Mouse (Mus musculus) heart, postnatal 10 days (tissue): ENCODE data around the gene Zfp764. TPM values are rescaled to one million over a fixed set of nuclear protein-coding genes. Genes with fewer than 3 reads are reported as not detected.
"Not testable (repeated sequence)": the region's sequence is repeated elsewhere in the genome, so short reads cannot be mapped to it uniquely, and the experiment has no call there.

Experiments
- DNase-seq, 2 experiments: peaks; one replicate each; pipeline ENCODE4 v3.0.0; 2021
- intact Hi-C: fragments of 180-260 bp; cut with DNase I; formaldehyde crosslinking; loops from one replicate; pipeline ENCODE4 v1.15.1; 2025
- total RNA-seq, 2 experiments: library from RNA; stranded (reverse); gene quantifications; 2 replicates each; pipeline ENCODE4 v1.2.3; 2021

The Zfp764 gene
- 1 to 10 TPM; 4.7 TPM for total RNA-seq

DNA sequence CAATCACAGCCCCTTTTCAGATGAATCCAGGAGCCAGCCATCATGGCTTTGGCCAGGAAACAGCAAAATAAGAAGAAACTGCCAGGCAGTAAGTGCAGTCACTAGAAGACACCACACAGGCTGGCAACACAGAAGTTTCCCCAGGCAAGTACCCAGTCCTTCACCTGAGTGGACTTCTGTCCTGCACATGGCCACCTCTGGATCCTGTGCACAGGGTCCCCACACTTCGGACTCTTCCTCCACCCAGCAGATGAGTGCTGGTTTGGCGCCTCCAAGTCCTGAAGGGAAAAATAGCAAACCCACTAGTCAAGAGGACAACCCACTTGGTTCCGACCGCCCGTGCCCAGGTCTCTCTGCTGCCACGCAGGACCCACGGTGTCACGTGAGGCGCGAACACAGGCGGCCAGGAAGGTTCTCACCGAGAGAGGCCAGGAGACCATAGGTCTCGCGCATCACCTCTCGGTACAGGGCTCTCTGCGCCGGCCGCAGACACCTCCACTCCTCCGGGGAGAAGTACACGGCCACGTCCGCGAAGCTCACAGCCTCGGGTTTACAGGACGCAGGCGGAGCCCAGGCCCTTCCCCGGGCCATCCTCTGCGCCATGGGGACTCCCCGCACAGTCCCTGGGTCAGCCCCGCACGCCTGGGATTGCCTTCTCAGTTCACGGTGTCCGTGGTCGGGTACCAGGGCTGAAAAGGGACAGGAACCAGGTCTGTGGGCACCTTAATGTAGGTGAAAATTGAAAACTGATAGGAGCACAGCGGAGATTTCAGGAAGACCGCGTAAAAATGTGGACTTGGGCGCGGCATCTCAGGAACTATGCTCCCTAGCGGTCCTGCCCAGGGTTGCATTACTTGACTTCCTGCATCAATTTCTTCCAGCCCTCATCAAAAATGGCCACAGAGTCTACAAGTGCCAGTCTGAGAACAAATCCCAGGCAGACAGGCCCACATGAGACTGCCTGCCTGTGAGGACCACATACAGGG lies at the start of gene Zfp764:
Gene Zfp764, minus strand, starts transcription at position 821 of the 986 bp plus-strand sequence.
- peak; percentile 90 to 95 for DNase-seq
- intact Hi-C loops = loop anchor here (5.0 kb wide), 2 partner anchors 44 to 66 kb away; no protein-coding TSS in a partner anchor

GRCm38 (mm10) chr7:127454905-127455304 lies 48.3 kb upstream of the Zfp764 start:
- intact Hi-C loops = no loop called here
- DNase-seq = no peak

DNA sequence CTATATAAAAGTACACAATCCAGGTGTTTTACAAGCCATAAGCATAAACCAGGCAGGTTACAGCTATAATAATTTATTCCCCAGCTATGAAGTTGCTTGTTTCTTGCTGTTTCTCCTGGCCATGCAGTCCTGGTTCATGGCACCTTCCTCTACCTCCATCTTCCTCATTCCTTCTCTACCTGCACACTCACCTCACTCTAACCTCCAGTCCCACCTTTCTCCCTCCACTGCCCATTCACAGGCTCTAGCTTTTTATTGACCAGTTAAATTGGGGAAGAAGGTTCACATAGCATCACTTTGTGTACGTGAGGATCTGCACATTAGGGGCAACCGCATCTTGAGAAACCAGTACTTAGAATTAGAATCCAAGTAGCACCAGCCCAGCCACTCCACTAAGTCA lies 46.4 kb upstream of the Zfp764 start:
- no peak for DNase-seq
- intact Hi-C loops = no loop called here

DNA sequence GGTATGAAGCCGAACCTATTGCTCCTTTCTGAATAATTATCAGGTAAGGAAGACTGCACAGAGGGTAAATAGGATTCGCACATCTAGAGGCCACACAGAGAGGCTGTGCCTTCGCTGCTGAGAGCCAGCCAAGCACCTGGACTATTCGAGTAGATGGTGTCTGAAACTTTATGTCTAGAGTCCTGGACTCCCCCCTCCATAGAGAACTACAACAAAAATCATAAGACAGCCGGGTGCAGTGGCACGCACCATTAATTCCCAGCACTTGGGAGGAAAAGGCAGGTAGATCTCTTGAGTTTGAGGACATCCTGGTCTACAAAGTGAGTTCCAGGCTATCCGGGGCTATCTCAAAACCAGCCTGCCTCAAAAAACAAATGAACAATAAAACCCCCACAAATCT lies 43.3 kb upstream of the Zfp764 start:
- intact Hi-C loops = loop anchor here (2.0 kb wide), 2 partner anchors 21 to 27 kb away; partner anchors contain the start of gene Zfp688
- no peak for DNase-seq

DNA sequence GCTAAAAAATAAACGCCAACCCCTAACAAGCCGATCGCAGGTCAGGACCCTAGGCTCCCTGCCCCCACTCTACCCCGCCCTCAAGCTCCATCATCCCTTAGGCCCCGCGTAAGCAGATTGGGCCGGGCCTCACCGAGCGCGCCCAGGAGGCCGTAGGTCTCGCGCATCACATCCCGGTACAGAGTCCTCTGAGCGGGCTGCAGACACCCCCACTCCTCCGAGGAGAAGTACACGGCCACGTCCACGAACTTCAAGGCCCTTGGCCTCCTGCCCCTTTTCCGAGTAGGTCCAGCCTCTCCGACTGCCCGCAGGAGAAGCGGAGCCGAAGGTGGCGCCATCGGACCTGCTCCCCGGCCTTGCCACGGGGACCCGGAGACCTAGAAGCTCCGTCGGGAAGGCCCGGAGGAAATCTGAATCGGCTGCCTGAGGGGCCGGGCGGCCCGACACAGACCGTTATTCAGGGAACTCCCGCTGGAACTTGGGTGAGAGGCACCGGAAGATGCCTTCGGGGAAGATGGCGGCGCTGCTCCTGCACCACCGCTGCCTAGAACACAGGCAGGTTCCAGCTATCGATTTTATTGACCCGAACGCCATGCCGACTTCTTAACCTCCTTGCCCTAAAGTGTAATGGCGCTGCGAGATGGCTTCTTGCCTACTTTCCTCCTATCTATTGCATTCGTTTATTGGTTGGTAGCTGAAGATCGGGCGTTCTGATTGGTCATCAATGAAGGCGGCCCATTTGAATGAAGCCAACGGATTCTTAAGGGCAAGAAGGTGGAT lies 42.1 kb upstream of the Zfp764 start, which contains the start of gene Zfp689:
Gene Zfp689, minus strand, starts transcription at position 638 of the 780 bp plus-strand sequence.
- intact Hi-C loops = loop anchor here (2.0 kb wide), 2 partner anchors 22 to 26 kb away; partner anchors contain the start of gene Zfp688
- DNase-seq = peak; percentile 96 to 97

DNA sequence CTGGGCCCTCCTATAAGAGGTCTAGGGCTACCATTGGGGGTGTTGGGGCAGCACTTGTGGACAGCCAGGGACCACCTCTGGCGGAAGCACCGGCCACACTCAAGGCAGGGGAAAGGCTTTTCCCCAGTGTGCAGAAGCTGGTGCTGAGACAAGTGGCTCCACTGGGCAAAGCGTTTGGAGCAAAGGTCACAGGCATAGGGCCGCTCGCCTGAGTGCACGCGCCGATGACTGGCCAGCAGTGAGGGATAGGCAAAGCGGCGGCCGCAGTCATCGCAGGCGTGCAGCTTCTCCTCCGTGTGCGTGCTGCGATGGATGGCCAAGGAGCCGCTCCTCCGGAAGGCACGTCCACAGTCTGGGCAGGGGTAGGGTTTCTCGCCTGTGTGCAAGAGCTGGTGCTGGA lies 37.4 kb upstream of the Zfp764 start:
- DNase-seq = no peak
- intact Hi-C loops = no loop called here

GRCm38 (mm10) chr7:127437724-127438123 lies 31.1 kb upstream of the Zfp764 start:
- intact Hi-C loops = no loop called here
- no peak for DNase-seq

GRCm38 (mm10) chr7:127435206-127435605 lies 28.6 kb upstream of the Zfp764 start:
- intact Hi-C loops = no loop called here
- no peak for DNase-seq

DNA sequence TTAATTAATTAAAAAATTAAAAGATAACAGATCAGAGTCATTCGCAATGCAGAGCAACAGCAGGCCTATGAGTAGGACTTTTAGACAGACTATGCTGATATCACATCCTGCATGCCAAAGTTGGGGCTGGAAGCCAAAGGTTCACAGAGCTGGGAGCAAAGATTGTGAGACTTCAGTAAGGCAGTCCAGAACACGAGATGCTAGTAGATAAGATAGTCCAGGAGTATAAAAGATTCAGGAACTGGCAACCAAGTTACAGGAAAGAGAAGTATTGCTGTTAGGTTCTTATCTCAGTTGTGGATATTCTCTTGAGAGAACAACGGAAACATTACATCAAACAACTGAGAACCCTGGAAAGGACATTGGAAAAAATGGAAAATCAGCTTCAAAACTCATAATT lies 19.7 kb upstream of the Zfp764 start:
- intact Hi-C loops = no loop called here
- DNase-seq = peak; percentile 29 to 33

DNA sequence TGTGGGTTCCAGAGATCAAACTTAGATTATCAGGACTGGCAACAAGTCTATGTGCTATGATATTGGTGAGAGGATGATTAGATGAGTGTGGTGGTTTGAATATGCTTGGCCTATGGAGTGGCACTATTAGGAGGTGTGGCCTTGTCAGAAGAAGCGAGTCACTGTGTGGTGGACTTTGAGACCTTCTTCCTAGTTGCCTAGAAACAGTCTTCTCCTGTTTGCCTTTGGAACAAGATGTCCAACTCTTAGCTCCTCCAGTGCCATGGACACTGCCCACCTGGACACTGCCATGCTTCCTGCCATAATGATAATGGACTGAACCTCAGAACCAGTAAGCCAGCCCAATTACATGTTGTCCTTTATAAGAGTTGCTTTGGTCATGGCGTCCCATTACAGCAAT lies 19.3 kb upstream of the Zfp764 start:
- intact Hi-C loops = no loop called here
- DNase-seq = no peak

- no peak for DNase-seq
- intact Hi-C loops = no loop called here
Measured at GRCm38 (mm10) chr7:127425291-127425690, 18.7 kb upstream of the Zfp764 start.

GRCm38 (mm10) chr7:127422247-127422646 lies 15.6 kb upstream of the Zfp764 start:
- DNase-seq = peak; percentile 30 to 52
- intact Hi-C loops = loop anchor here (2.0 kb wide), 1 partner anchor 27 kb away; the partner anchor contains the start of gene Zfp689

GRCm38 (mm10) chr7:127421388-127422191 lies 15.0 kb upstream of the Zfp764 start, which contains the start of gene Zfp688:
Zfp688 (minus strand) TSS chr7:127422068.
- intact Hi-C loops = loop anchor here (2.0 kb wide), 1 partner anchor 27 kb away; the partner anchor contains the start of gene Zfp689
- peak; percentile 96 to 98 for DNase-seq

DNA sequence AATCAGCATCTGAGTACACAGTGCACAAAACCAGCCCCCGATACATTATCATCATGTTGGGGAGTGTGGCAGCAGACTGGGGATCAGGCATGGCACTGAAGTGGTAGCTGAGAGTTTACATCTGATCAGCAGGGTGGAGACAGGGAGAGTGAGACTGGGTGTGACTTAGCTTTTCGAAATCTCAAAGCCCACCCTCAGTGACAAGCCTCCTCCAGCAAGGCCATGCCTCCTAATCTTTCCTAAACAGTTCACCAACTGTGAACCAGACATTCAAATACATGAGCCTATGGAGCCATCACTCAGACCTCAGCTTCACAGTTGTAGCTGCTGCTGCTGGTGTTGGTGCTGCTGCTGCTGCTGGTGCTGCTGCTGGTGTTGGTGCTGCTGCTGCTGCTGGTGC lies 4.8 kb upstream of the Zfp764 start:
- intact Hi-C loops = no loop called here
- DNase-seq = no peak

DNA sequence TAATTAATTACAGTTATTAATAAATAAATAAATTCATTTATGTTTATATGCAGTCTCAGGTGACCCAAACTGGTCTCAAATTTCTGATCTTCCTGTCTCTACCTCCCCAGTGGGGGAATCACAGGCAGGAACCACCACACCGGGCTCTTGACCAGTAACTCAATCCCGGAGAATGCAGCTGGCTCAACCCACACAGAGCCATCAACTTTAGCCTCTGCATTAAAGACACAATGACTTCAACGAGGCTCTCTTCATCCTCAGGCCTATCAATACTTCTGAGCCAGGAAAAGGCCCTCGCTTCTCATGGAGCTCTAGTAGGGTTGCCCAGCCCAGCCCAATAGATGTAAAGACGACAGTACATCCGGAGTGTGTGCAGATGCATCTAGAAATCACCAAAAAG lies 2.5 kb downstream of the Zfp764 start:
- intact Hi-C loops, DNase-seq: not testable (repeated sequence)

DNA sequence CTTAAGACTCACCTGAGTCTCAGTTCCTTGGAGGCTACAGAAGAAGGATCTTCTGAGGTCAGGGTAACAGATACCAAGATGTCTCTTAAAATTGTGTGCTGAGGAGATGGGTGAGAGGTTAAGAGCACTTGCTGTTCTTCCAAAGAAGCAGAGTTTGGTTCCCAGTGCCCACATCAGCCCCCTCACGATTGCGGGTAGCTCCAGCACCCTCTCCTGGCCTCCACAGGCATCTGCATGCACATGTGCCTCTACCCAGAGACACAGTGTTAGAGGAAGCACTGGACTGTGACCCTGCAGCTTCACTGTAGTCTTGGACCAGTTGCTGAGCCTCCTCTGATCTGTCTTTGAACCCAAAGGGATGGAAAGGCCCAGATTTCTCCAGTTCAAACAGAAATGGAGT lies 3.6 kb downstream of the Zfp764 start:
- no peak for DNase-seq
- intact Hi-C loops = no loop called here

- intact Hi-C loops = no loop called here
- no peak for DNase-seq
Measured at GRCm38 (mm10) chr7:127400355-127400754, 6.3 kb downstream of the Zfp764 start.

- DNase-seq = no peak
- intact Hi-C loops = no loop called here
Measured at GRCm38 (mm10) chr7:127393944-127394333, 12.7 kb downstream of the Zfp764 start.

DNA sequence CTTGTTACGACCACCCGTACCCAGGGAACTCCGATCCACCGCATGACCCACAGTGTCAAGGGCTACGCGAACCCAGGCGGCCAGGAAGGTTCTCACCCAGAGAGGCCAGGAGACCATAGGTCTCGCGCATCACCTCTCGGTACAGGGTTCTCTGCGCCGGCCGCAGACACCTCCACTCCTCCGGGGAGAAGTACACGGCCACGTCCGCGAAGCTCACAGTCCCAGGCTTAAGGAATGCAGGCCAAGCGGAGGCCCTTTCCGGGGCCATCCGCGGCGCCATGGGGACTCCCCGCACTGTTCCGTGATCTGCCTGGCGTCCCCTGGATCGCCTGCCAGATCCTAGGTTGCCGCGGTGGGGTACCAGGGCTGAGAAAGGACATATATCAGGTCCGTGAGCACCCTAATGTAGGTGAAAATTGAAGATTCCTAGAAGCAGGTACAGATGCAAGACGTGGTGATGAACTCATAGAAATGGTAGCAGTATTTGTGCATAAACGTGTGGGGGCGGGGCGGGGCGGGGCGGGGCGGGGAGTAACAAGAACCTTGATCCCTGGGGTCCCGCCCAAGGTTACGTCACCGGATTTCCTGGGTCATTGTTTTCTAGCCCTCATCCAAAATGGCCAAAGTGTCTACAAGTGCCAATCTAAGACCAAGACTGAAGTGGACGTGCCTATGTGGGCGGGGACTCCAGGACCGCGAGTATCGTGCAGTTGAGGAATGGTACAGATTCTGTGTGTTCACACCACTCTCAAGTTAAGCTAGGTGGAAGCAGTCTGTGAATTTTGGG lies 13.3 kb downstream of the Zfp764 start, which contains the start of gene E430018J23Rik:
Gene E430018J23Rik, minus strand, starts transcription at position 473 of the 787 bp plus-strand sequence.
- intact Hi-C loops = no loop called here

More for the DNA sequence above, 13.3 kb downstream of the Zfp764 start, which contains the start of gene E430018J23Rik:
- DNase-seq = peak; percentile 99
